Mouse (Mus musculus): ENCODE measurements around the gene Nploc4. TPM values are rescaled to one million over a fixed set of nuclear protein-coding genes. Genes with fewer than 3 reads are reported as not detected.

Gene Nploc4
- total RNA-seq, 4 experiments from 2014 or later: 62.8 to 68.5 (median 66.1) TPM

GRCm38 (mm10) chr11:120378611-120379540 is 58.6 kb downstream of the Nploc4 start, which contains the start of gene Faap100:
Faap100 (minus strand) TSS chr11:120378764.
- peak; percentile 80 to 84 for DNase-seq (ENCODE audit: low spot score in 2 of 2)

- DNase-seq (ENCODE audit: low spot score in 2 of 2): no peak
Measured at GRCm38 (mm10) chr11:120378031-120378610, 59.4 kb downstream of the Nploc4 start.

- DNase-seq (ENCODE audit: low spot score in 2 of 2): no peak
Measured at GRCm38 (mm10) chr11:120377337-120377736, 60.2 kb downstream of the Nploc4 start.

- DNase-seq (ENCODE audit: low spot score in 2 of 2): no peak
Measured at GRCm38 (mm10) chr11:120376302-120377160, 61.0 kb downstream of the Nploc4 start.

GRCm38 (mm10) chr11:120375324-120375723 is 62.2 kb downstream of the Nploc4 start:
- no peak for DNase-seq (ENCODE audit: low spot score in 2 of 2)

- DNase-seq (ENCODE audit: low spot score in 2 of 2): no peak
Measured at GRCm38 (mm10) chr11:120373820-120374586, 63.5 kb downstream of the Nploc4 start.

GRCm38 (mm10) chr11:120373025-120373424 is 64.5 kb downstream of the Nploc4 start:
- no peak for DNase-seq (ENCODE audit: low spot score in 2 of 2)

GRCm38 (mm10) chr11:120369656-120370055 is 67.9 kb downstream of the Nploc4 start:
- DNase-seq (ENCODE audit: low spot score in 2 of 2): peak in 1 of 2 experiments; percentile 57

- no peak for DNase-seq (ENCODE audit: low spot score in 2 of 2)
Measured at GRCm38 (mm10) chr11:120366443-120367027, 71.0 kb downstream of the Nploc4 start.

GRCm38 (mm10) chr11:120362891-120363290 is 74.6 kb downstream of the Nploc4 start:
- DNase-seq (ENCODE audit: low spot score in 2 of 2): no peak

- no peak for DNase-seq (ENCODE audit: low spot score in 2 of 2)
Measured at GRCm38 (mm10) chr11:120361295-120361694, 76.2 kb downstream of the Nploc4 start, which contains the start of gene Fscn2. Fscn2 (plus strand) TSS chr11:120361534.

GRCm38 (mm10) chr11:120360755-120361154 is 76.8 kb downstream of the Nploc4 start:
- DNase-seq (ENCODE audit: low spot score in 2 of 2): no peak

GRCm38 (mm10) chr11:120360062-120360461 is 77.4 kb downstream of the Nploc4 start:
- no peak for DNase-seq (ENCODE audit: low spot score in 2 of 2)

- DNase-seq (ENCODE audit: low spot score in 2 of 2): no peak
Measured at GRCm38 (mm10) chr11:120359391-120359790, 78.1 kb downstream of the Nploc4 start.

- DNase-seq (ENCODE audit: low spot score in 2 of 2): peak; percentile 85 to 86
Measured at GRCm38 (mm10) chr11:120357791-120358401, 79.6 kb downstream of the Nploc4 start.

GRCm38 (mm10) chr11:120356900-120357299 is 80.6 kb downstream of the Nploc4 start:
- DNase-seq (ENCODE audit: low spot score in 2 of 2): no peak

- no peak for DNase-seq (ENCODE audit: low spot score in 2 of 2)
Measured at GRCm38 (mm10) chr11:120356319-120356840, 81.1 kb downstream of the Nploc4 start.

GRCm38 (mm10) chr11:120355277-120356039 is 82.0 kb downstream of the Nploc4 start:
- DNase-seq (ENCODE audit: low spot score in 2 of 2): no peak
